Mouse (Mus musculus) testis, adult 2 months (tissue): Measurements from ENCODE around the gene Adss.

Source experiments
- CTCF ChIP-seq: fragments of 200-500 bp; IDR thresholded peaks from 2 replicates; pipeline ENCODE4 v1.5.1; 2012; ENCODE audit warnings: low read depth, mild to moderate bottlenecking, inconsistent platforms, low read length, moderate library complexity; ENCODE audit not compliant: control insufficient read depth, insufficient read depth, insufficient replicate concordance
- POLR2A ChIP-seq: fragments of 200-500 bp; IDR thresholded peaks from 2 replicates; pipeline ENCODE4 v1.6.1; 2012; ENCODE audit warnings: low read depth, mild to moderate bottlenecking, inconsistent platforms, low read length, moderate library complexity; ENCODE audit not compliant: control insufficient read depth

DNA sequence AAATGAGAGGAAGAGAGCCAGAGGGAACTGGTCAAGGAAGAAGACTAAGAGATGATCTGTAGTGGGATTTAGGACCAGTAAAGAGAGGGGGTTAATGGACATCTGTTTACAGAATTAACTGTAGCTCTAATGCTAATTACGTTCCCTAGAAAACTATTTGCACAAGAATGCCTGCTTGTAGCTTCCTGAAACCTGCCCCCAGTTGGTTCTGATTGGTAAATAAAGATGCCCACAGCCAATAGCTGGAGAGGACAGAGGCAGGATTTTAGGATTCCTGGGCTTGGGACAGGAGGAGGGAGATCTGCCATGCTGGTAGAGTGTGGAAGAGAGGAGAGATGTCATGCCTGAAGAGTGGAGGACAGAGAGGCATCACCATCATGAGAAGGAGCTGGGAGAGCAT lies 42.8 kb downstream of the Adss start:
- TF ChIP-seq CTCF (no peak), POLR2A (no peak)
